Mouse (Mus musculus) bone marrow, adult 2 months (tissue): ENCODE results near the gene Ptprq. TPM values are rescaled to one million over a fixed set of nuclear protein-coding genes. Genes with fewer than 3 reads are reported as not detected.

ENCODE experiments used
- H3K27ac ChIP-seq: fragments of 200-500 bp; 2 replicates; pipeline ENCODE4 v1.5.1; 2012; ENCODE audit warnings: low read depth, mild to moderate bottlenecking, control low read depth, inconsistent platforms, low read length; ENCODE audit not compliant: control insufficient read depth, poor library complexity, insufficient read depth
- H3K4me1 ChIP-seq: fragments of 200-500 bp; 2 replicates; pipeline ENCODE4 v1.6.1; 2011; ENCODE audit warnings: low read length; ENCODE audit not compliant: control insufficient read depth, insufficient read depth
- H3K4me3 ChIP-seq: fragments of 200-500 bp; replicated peaks from 2 replicates; pipeline ENCODE3; 2011; ENCODE audit warnings: mild to moderate bottlenecking, low read depth, low read length, control low read depth; ENCODE audit not compliant: control insufficient read depth
- CTCF ChIP-seq: fragments of 200-500 bp; IDR thresholded peaks from 2 replicates; pipeline ENCODE4 v1.5.1; 2011; ENCODE audit warnings: low read length, control low read depth; ENCODE audit not compliant: control insufficient read depth, insufficient read depth
- POLR2A ChIP-seq: fragments of 200-500 bp; IDR thresholded peaks from 2 replicates; pipeline ENCODE4 v1.6.1; 2011; ENCODE audit warnings: low read depth, mild to moderate bottlenecking, control low read depth, low read length, borderline replicate concordance; ENCODE audit not compliant: control insufficient read depth
- WGBS: fragments of 180-500 bp; shearing (Covaris S2); methylation state at CpG from one replicate; pipeline ENCODE4 v1.1.7; 2018; 5-methylcytosine and 5-hydroxymethylcytosine counted together
- polyA plus RNA-seq: library from polyadenylated mRNA; stranded (reverse); fragments of >200 nt; gene quantifications from 2 replicates; pipeline ENCODE4 v1.2.4, GENCODE M21; 2011; ENCODE audit warnings: low replicate concordance; ENCODE audit not compliant: missing spikeins, insufficient read depth, insufficient read length

Gene Ptprq
- polyA plus RNA-seq, 1 experiment: not detected

GRCm38 (mm10) chr10:107737743-107738142 is 17.9 kb upstream of the Ptprq start:
- no peak overlapping the region for H3K27ac ChIP-seq
- 74% methylated on average over 6 of the region's 6 CpGs for WGBS
- TF ChIP-seq POLR2A (no peak), CTCF (no peak)
- H3K4me3 ChIP-seq: no peak overlapping the region
- H3K4me1 ChIP-seq: no peaks in the 10 kb centered on the region

GRCm38 (mm10) chr10:107735448-107735847 is 15.6 kb upstream of the Ptprq start:
- Histone ChIP-seq H3K4me3 (no peak overlapping the region), H3K4me1 (no peaks in the 10 kb centered on the region), H3K27ac (no peak overlapping the region)
- 82% methylated on average over 7 of the region's 7 CpGs for WGBS
- TF ChIP-seq CTCF (no peak), POLR2A (no peak)

GRCm38 (mm10) chr10:107734327-107734726 is 14.5 kb upstream of the Ptprq start:
- Histone ChIP-seq H3K4me1 (no peaks in the 10 kb centered on the region), H3K4me3 (no peak overlapping the region), H3K27ac (no peak overlapping the region)
- no peak for TF ChIP-seq POLR2A
- TF ChIP-seq CTCF: no peak

- no peak for TF ChIP-seq CTCF
- no peak for TF ChIP-seq POLR2A
- no peak overlapping the region for H3K4me3 ChIP-seq
- H3K4me1 ChIP-seq: no peaks in the 10 kb centered on the region
- WGBS: 41% methylated on average over 7 of the region's 7 CpGs
- H3K27ac ChIP-seq: no peak overlapping the region
Observed at GRCm38 (mm10) chr10:107725631-107726030, 5.8 kb upstream of the Ptprq start.

- no peak overlapping the region for H3K27ac ChIP-seq
- 34% methylated on average over 3 of the region's 3 CpGs for WGBS
- H3K4me3 ChIP-seq: no peak overlapping the region
- no peaks in the 10 kb centered on the region for H3K4me1 ChIP-seq
- TF ChIP-seq CTCF (no peak), POLR2A (no peak)
Observed at GRCm38 (mm10) chr10:107704443-107704842, 15.4 kb downstream of the Ptprq start.

- no peak for TF ChIP-seq POLR2A
- TF ChIP-seq CTCF: no peak
- H3K4me1 ChIP-seq: no peaks in the 10 kb centered on the region
- WGBS: 78% methylated on average over 3 of the region's 3 CpGs
- no peak overlapping the region for H3K4me3 ChIP-seq
- H3K27ac ChIP-seq: no peak overlapping the region
Observed at GRCm38 (mm10) chr10:107700944-107701343, 18.9 kb downstream of the Ptprq start.

GRCm38 (mm10) chr10:107698716-107699115 is 21.1 kb downstream of the Ptprq start:
- no peak overlapping the region for H3K4me3 ChIP-seq
- TF ChIP-seq POLR2A (no peak), CTCF (no peak)
- no peaks in the 10 kb centered on the region for H3K4me1 ChIP-seq
- WGBS: 69% methylated on average over 2 of the region's 2 CpGs
- no peak overlapping the region for H3K27ac ChIP-seq

- TF ChIP-seq CTCF (no peak), POLR2A (no peak)
- Histone ChIP-seq H3K4me3 (no peak overlapping the region), H3K27ac (no peak overlapping the region), H3K4me1 (no peaks in the 10 kb centered on the region)
- 53% methylated on average over 5 of the region's 5 CpGs for WGBS
Observed at GRCm38 (mm10) chr10:107697177-107697576, 22.7 kb downstream of the Ptprq start.

GRCm38 (mm10) chr10:107687382-107687781 is 32.5 kb downstream of the Ptprq start:
- H3K4me3 ChIP-seq: no peak overlapping the region
- 73% methylated on average over 6 of the region's 6 CpGs for WGBS
- TF ChIP-seq CTCF: no peak
- TF ChIP-seq POLR2A: no peak
- no peak overlapping the region for H3K27ac ChIP-seq
- H3K4me1 ChIP-seq: no peaks in the 10 kb centered on the region
